Mouse (Mus musculus): ENCODE measurements around the gene Vmn1r101. TPM values are rescaled to one million over a fixed set of nuclear protein-coding genes. Genes with fewer than 3 reads are reported as not detected.
"Not testable (repeated sequence)": the region's sequence is repeated elsewhere in the genome, so short reads cannot be mapped to it uniquely, and the experiment has no call there.

The Vmn1r101 gene
- total RNA-seq (2014; rRNA removed) (not detected in 2 replicates), polyA plus RNA-seq (2015; fragmentation: Nextera tagmentation; extraction: Ambion mirVana) (not detected in 2 replicates)

DNA sequence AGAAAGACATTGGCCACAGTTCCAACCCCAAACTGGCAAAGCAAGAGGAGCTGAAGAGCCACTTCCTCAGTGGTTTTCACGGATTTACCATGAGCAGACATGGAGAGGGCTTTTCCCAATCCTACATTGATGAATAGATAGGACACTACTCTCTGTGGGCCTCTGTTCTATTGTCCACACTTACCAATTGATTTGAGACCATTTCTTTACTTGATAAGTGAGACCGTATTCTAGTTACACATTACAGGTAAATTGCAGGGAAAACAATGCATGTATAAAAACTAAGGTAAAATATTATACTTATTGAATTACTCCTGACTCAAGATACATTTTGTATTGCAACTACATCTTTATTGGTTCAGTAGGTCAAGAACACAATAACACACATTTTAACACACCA is at the start of gene Vmn1r101:
Gene Vmn1r101 (minus strand): TSS at position 101 of the 400 bp plus-strand sequence.
- not testable (repeated sequence) for H3K4me1 ChIP-seq (ENCODE audit: insufficient read depth); ATAC-seq; H3K4me3 ChIP-seq (ENCODE audit: low read depth, low read length); DNase-seq; H3K27ac ChIP-seq (ENCODE audit: low read depth, low read length); H3K36me3 ChIP-seq (ENCODE audit: insufficient read depth); H3K9ac ChIP-seq; H3K4me2 ChIP-seq (ENCODE audit: low read depth); H3K9me3 ChIP-seq (ENCODE audit: low read length); H3K27me3 ChIP-seq (ENCODE audit: insufficient read depth, low read length)
- WGBS = no CpG with 5 or more reads among the region's 2 CpGs

- not testable (repeated sequence) for DNase-seq; H3K9ac ChIP-seq; ATAC-seq; H3K36me3 ChIP-seq (ENCODE audit: insufficient read depth); H3K4me3 ChIP-seq (ENCODE audit: low read depth, low read length); H3K9me3 ChIP-seq (ENCODE audit: low read length); H3K4me1 ChIP-seq (ENCODE audit: insufficient read depth); H3K27ac ChIP-seq (ENCODE audit: low read depth, low read length); H3K27me3 ChIP-seq (ENCODE audit: insufficient read depth, low read length); H3K4me2 ChIP-seq (ENCODE audit: low read depth)
- no CpG with 5 or more reads among the region's 5 CpGs for WGBS
These were observed 32.4 kb upstream of the Vmn1r101 start, which contains the start of gene Gm10670 for GRCm38 (mm10) chr7:20474825-20475224. Gene Gm10670 (minus strand): TSS chr7:20474925.

- H3K27ac ChIP-seq (ENCODE audit: low read depth, low read length); H3K27me3 ChIP-seq (ENCODE audit: insufficient read depth, low read length); H3K4me2 ChIP-seq (ENCODE audit: low read depth); H3K4me1 ChIP-seq (ENCODE audit: insufficient read depth); H3K9ac ChIP-seq; H3K36me3 ChIP-seq (ENCODE audit: insufficient read depth); ATAC-seq; H3K9me3 ChIP-seq (ENCODE audit: low read length); DNase-seq; H3K4me3 ChIP-seq (ENCODE audit: low read depth, low read length): not testable (repeated sequence)
- WGBS = no CpG with 5 or more reads among the region's 3 CpGs
These were observed 24.8 kb downstream of the Vmn1r101 start, which contains the start of gene Vmn1r100 for GRCm38 (mm10) chr7:20417642-20418041. Gene Vmn1r100 (plus strand): TSS chr7:20417942.

Other genes with a start within 250 kb of the Vmn1r101 start
- gene Vmn1r95, start 248.9 kb downstream of the Vmn1r101 start, total RNA-seq (2014; rRNA removed) = not detected in 2 replicates
- gene Vmn1r95, start 248.9 kb downstream of the Vmn1r101 start, polyA plus RNA-seq (2015; fragmentation: Nextera tagmentation; extraction: Ambion mirVana) = not detected in 2 replicates
- not detected in 2 replicates for gene Gm6164, start 237.0 kb downstream of the Vmn1r101 start, total RNA-seq (2014; rRNA removed)
- not detected in 2 replicates for gene Gm6164, start 237.0 kb downstream of the Vmn1r101 start, polyA plus RNA-seq (2015; fragmentation: Nextera tagmentation; extraction: Ambion mirVana)
- not detected in 2 replicates for gene Gm4498, start 208.8 kb downstream of the Vmn1r101 start, total RNA-seq (2014; rRNA removed)
- not detected in 2 replicates for gene Gm4498, start 208.8 kb downstream of the Vmn1r101 start, polyA plus RNA-seq (2015; fragmentation: Nextera tagmentation; extraction: Ambion mirVana)
- gene Gm5890, start 179.8 kb downstream of the Vmn1r101 start, total RNA-seq (2014; rRNA removed) = not detected in 2 replicates
- gene Gm5890, start 179.8 kb downstream of the Vmn1r101 start, polyA plus RNA-seq (2015; fragmentation: Nextera tagmentation; extraction: Ambion mirVana) = not detected in 2 replicates
- not detected in 2 replicates for gene Gm4133, start 108.5 kb downstream of the Vmn1r101 start, total RNA-seq (2014; rRNA removed)
- gene Gm4133, start 108.5 kb downstream of the Vmn1r101 start, polyA plus RNA-seq (2015; fragmentation: Nextera tagmentation; extraction: Ambion mirVana) = not detected in 2 replicates
- not detected in 2 replicates for gene Gm5728, start 67.2 kb downstream of the Vmn1r101 start, total RNA-seq (2014; rRNA removed)
- not detected in 2 replicates for gene Gm5728, start 67.2 kb downstream of the Vmn1r101 start, polyA plus RNA-seq (2015; fragmentation: Nextera tagmentation; extraction: Ambion mirVana)
- not detected in 2 replicates for gene Vmn1r100, start 24.7 kb downstream of the Vmn1r101 start, total RNA-seq (2014; rRNA removed)
- not detected in 2 replicates for gene Vmn1r100, start 24.7 kb downstream of the Vmn1r101 start, polyA plus RNA-seq (2015; fragmentation: Nextera tagmentation; extraction: Ambion mirVana)
- not detected in 2 replicates for gene Gm10670, start 32.3 kb upstream of the Vmn1r101 start, total RNA-seq (2014; rRNA removed)
- not detected in 2 replicates for gene Gm10670, start 32.3 kb upstream of the Vmn1r101 start, polyA plus RNA-seq (2015; fragmentation: Nextera tagmentation; extraction: Ambion mirVana)
- not detected in 2 replicates for gene Vmn1r103, start 67.9 kb upstream of the Vmn1r101 start, total RNA-seq (2014; rRNA removed)
- gene Vmn1r103, start 67.9 kb upstream of the Vmn1r101 start, polyA plus RNA-seq (2015; fragmentation: Nextera tagmentation; extraction: Ambion mirVana) = not detected in 2 replicates
- gene Vmn1r104, start 91.2 kb upstream of the Vmn1r101 start, total RNA-seq (2014; rRNA removed) = not detected in 2 replicates
- gene Vmn1r104, start 91.2 kb upstream of the Vmn1r101 start, polyA plus RNA-seq (2015; fragmentation: Nextera tagmentation; extraction: Ambion mirVana) = not detected in 2 replicates
- not detected in 2 replicates for gene Gm5726, start 103.2 kb upstream of the Vmn1r101 start, total RNA-seq (2014; rRNA removed)
- gene Gm5726, start 103.2 kb upstream of the Vmn1r101 start, polyA plus RNA-seq (2015; fragmentation: Nextera tagmentation; extraction: Ambion mirVana) = not detected in 2 replicates
- gene Gm4141, start 133.6 kb upstream of the Vmn1r101 start, total RNA-seq (2014; rRNA removed) = not detected in 2 replicates
- not detected in 2 replicates for gene Gm4141, start 133.6 kb upstream of the Vmn1r101 start, polyA plus RNA-seq (2015; fragmentation: Nextera tagmentation; extraction: Ambion mirVana)
- not detected in 2 replicates for gene Gm4513, start 156.4 kb upstream of the Vmn1r101 start, total RNA-seq (2014; rRNA removed)
- gene Gm4513, start 156.4 kb upstream of the Vmn1r101 start, polyA plus RNA-seq (2015; fragmentation: Nextera tagmentation; extraction: Ambion mirVana) = not detected in 2 replicates
- not detected in 2 replicates for gene Vmn1r107, start 226.3 kb upstream of the Vmn1r101 start, total RNA-seq (2014; rRNA removed)
- not detected in 2 replicates for gene Vmn1r107, start 226.3 kb upstream of the Vmn1r101 start, polyA plus RNA-seq (2015; fragmentation: Nextera tagmentation; extraction: Ambion mirVana)

Data from forebrain, postnatal 0 days (tissue).